Mouse (Mus musculus): Measurements from ENCODE around the gene Gpr156. TPM values are rescaled to one million over a fixed set of nuclear protein-coding genes. Genes with fewer than 3 reads are reported as not detected.
A peak's percentile ranks its signal among the peaks of the same experiment; 100 is the strongest.

Gene Gpr156
- polyA plus RNA-seq, 1 experiment from 2014 or later: 0.55 TPM

- no peaks in the 10 kb centered on the region for H3K36me3 ChIP-seq (ENCODE audit: insufficient read depth, low read length)
- WGBS: 44% methylated on average over 11 of the region's 11 CpGs
- no peaks in the 10 kb centered on the region for H3K27me3 ChIP-seq (ENCODE audit: insufficient read depth, low read length)
- no peak for ATAC-seq (replicated peaks; ENCODE audit: low FRiP score, low read depth)
- no peak overlapping the region for H3K4me2 ChIP-seq (ENCODE audit: low read length)
- H3K4me1 ChIP-seq (replicated peaks; ENCODE audit: insufficient read depth, low read length): 0 out of 2 replicates have a peak, but pooled peaks cover 4% of the 10 kb centered on the region
- TF ChIP-seq CTCF (IDR thresholded peaks at IDR 0.05; ENCODE audit: low read depth): no peak
- no peak for DNase-seq (ENCODE audit: low spot score)
- no peak overlapping the region for H3K9ac ChIP-seq (ENCODE audit: low read depth, low read length)
- no peak overlapping the region for H3K4me3 ChIP-seq (replicated peaks; ENCODE audit: low read depth, low read length)
- no peak overlapping the region for H3K27ac ChIP-seq
- H3K9me3 ChIP-seq (replicated peaks; ENCODE audit: low read length): no peaks in the 10 kb centered on the region
Observed at GRCm38 (mm10) chr16:37973855-37974519, 57.7 kb downstream of the Gpr156 start.

- H3K9ac ChIP-seq (ENCODE audit: low read depth, low read length): no peak overlapping the region
- no peaks in the 10 kb centered on the region for H3K9me3 ChIP-seq (replicated peaks; ENCODE audit: low read length)
- no peak overlapping the region for H3K27ac ChIP-seq
- no peak overlapping the region for H3K4me2 ChIP-seq (ENCODE audit: low read length)
- H3K4me1 ChIP-seq (replicated peaks; ENCODE audit: insufficient read depth, low read length): 0 out of 2 replicates have a peak, but pooled peaks cover 4% of the 10 kb centered on the region
- 51% methylated on average over 13 of the region's 13 CpGs for WGBS
- DNase-seq (ENCODE audit: low spot score) (peak; percentile 82), ATAC-seq (replicated peaks; ENCODE audit: low FRiP score, low read depth) (no peak)
- H3K27me3 ChIP-seq (ENCODE audit: insufficient read depth, low read length): no peaks in the 10 kb centered on the region
- no peak overlapping the region for H3K4me3 ChIP-seq (replicated peaks; ENCODE audit: low read depth, low read length)
- peak; percentile 70 for TF ChIP-seq CTCF (IDR thresholded peaks at IDR 0.05; ENCODE audit: low read depth)
- H3K36me3 ChIP-seq (ENCODE audit: insufficient read depth, low read length): no peaks in the 10 kb centered on the region
Observed at GRCm38 (mm10) chr16:37974520-37975340, 58.4 kb downstream of the Gpr156 start.

DNA sequence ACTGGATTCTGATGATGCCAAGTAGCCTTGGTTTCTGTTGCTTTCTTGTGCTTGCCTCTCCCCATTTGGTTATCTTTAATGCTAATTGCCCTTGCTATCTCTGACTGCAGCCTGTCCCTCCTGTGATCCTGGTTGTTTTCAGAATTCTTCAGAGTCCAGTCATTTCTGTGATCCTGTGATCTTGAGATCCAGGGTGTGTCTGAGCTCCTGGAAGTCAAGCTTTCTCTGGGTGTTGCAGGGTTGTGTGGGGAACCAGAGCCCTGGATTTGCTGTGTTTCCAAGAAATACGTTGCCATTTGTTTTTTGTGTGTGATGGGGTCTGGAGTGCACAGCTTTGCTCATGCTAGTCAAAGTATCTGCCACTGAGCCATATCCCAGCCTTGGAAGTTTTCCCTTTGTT lies 65.6 kb downstream of the Gpr156 start:
- no peak for TF ChIP-seq CTCF (IDR thresholded peaks at IDR 0.05; ENCODE audit: low read depth)
- no peak for ATAC-seq (replicated peaks; ENCODE audit: low FRiP score, low read depth)
- H3K4me3 ChIP-seq (replicated peaks; ENCODE audit: low read depth, low read length): no peak overlapping the region
- no peak overlapping the region for H3K9ac ChIP-seq (ENCODE audit: low read depth, low read length)
- DNase-seq (ENCODE audit: low spot score): no peak
- no peaks in the 10 kb centered on the region for H3K36me3 ChIP-seq (ENCODE audit: insufficient read depth, low read length)
- no peaks in the 10 kb centered on the region for H3K27me3 ChIP-seq (ENCODE audit: insufficient read depth, low read length)
- no peak overlapping the region for H3K27ac ChIP-seq
- WGBS: 54% methylated on average over 1 of the region's 1 CpGs
- no peak overlapping the region for H3K4me2 ChIP-seq (ENCODE audit: low read length)
- H3K4me1 ChIP-seq (replicated peaks; ENCODE audit: insufficient read depth, low read length): no peaks in the 10 kb centered on the region
- H3K9me3 ChIP-seq (replicated peaks; ENCODE audit: low read length): no peaks in the 10 kb centered on the region

- H3K36me3 ChIP-seq (ENCODE audit: insufficient read depth, low read length): no peaks in the 10 kb centered on the region
- no peak overlapping the region for H3K9ac ChIP-seq (ENCODE audit: low read depth, low read length)
- no peaks in the 10 kb centered on the region for H3K27me3 ChIP-seq (ENCODE audit: insufficient read depth, low read length)
- H3K27ac ChIP-seq: no peak overlapping the region
- DNase-seq (ENCODE audit: low spot score): no peak
- no peak for ATAC-seq (replicated peaks; ENCODE audit: low FRiP score, low read depth)
- H3K9me3 ChIP-seq (replicated peaks; ENCODE audit: low read length): no peaks in the 10 kb centered on the region
- no peak for TF ChIP-seq CTCF (IDR thresholded peaks at IDR 0.05; ENCODE audit: low read depth)
- H3K4me3 ChIP-seq (replicated peaks; ENCODE audit: low read depth, low read length): no peak overlapping the region
- no peaks in the 10 kb centered on the region for H3K4me1 ChIP-seq (replicated peaks; ENCODE audit: insufficient read depth, low read length)
- H3K4me2 ChIP-seq (ENCODE audit: low read length): no peak overlapping the region
- WGBS: 23% methylated on average over 11 of the region's 11 CpGs
Observed at GRCm38 (mm10) chr16:37988211-37988865, 72.0 kb downstream of the Gpr156 start.

- H3K9me3 ChIP-seq (replicated peaks; ENCODE audit: low read length): no peaks in the 10 kb centered on the region
- H3K4me2 ChIP-seq (ENCODE audit: low read length): no peak overlapping the region
- H3K27ac ChIP-seq: no peak overlapping the region
- H3K4me3 ChIP-seq (replicated peaks; ENCODE audit: low read depth, low read length): no peak overlapping the region
- no peaks in the 10 kb centered on the region for H3K36me3 ChIP-seq (ENCODE audit: insufficient read depth, low read length)
- WGBS: 65% methylated on average over 3 of the region's 3 CpGs
- no peak for TF ChIP-seq CTCF (IDR thresholded peaks at IDR 0.05; ENCODE audit: low read depth)
- ATAC-seq (replicated peaks; ENCODE audit: low FRiP score, low read depth) (no peak), DNase-seq (ENCODE audit: low spot score) (no peak)
- no peaks in the 10 kb centered on the region for H3K4me1 ChIP-seq (replicated peaks; ENCODE audit: insufficient read depth, low read length)
- no peaks in the 10 kb centered on the region for H3K27me3 ChIP-seq (ENCODE audit: insufficient read depth, low read length)
- H3K9ac ChIP-seq (ENCODE audit: low read depth, low read length): no peak overlapping the region
Observed at GRCm38 (mm10) chr16:37989796-37990195, 73.5 kb downstream of the Gpr156 start.

All from kidney, postnatal 0 days (tissue).